Mouse (Mus musculus) liver, postnatal 0 days (tissue): ENCODE measurements at regions not wholly inside any gene's neighbourhood (a gene's known extent, or its start where the extent isn't known, plus 50 kb on each side); places are given as distances from the start of the nearest gene placed in this dataset.

ENCODE experiments used
- ATAC-seq: fragments of 200-750 bp; cut with Nextera tagmentation; 2 replicates; pipeline ENCODE4 v1.8.0; 2017; ENCODE audit warnings: mild to moderate bottlenecking, moderate library complexity
- DNase-seq: peaks from one replicate; pipeline ENCODE4 v3.0.0-alpha.2; 2016
- H3K27ac ChIP-seq: fragments of 300-500 bp; sonication (generic); 2 replicates; pipeline ENCODE4 v1.5.1; 2014; ENCODE audit warnings: antibody characterized with exemption, moderate library complexity, mild to moderate bottlenecking, low read depth
- H3K27me3 ChIP-seq: fragments of 300-500 bp; sonication (generic); 2 replicates; pipeline ENCODE4 v1.6.1; 2014; ENCODE audit warnings: low read length, control low read depth, mixed read lengths; ENCODE audit not compliant: insufficient read depth
- H3K36me3 ChIP-seq: fragments of 300-500 bp; sonication (generic); replicated peaks from 2 replicates; pipeline ENCODE4 v1.6.1; 2014; ENCODE audit warnings: mild to moderate bottlenecking, control low read depth, low read length, moderate library complexity, mixed read lengths; ENCODE audit not compliant: insufficient read depth
- H3K4me1 ChIP-seq: fragments of 300-500 bp; sonication (generic); 2 replicates; pipeline ENCODE4 v1.6.1; 2014; ENCODE audit warnings: antibody characterized with exemption, mild to moderate bottlenecking, control low read depth; ENCODE audit not compliant: insufficient read depth
- H3K4me2 ChIP-seq: fragments of 300-500 bp; sonication (generic); 2 replicates; pipeline ENCODE4 v1.6.1; 2014; ENCODE audit warnings: low read depth, mild to moderate bottlenecking, low read length, moderate library complexity, mixed read lengths
- H3K4me3 ChIP-seq: fragments of 300-500 bp; sonication (generic); 2 replicates; pipeline ENCODE4 v1.5.1; 2014; ENCODE audit warnings: low read depth, low read length
- H3K9ac ChIP-seq: fragments of 300-500 bp; sonication (generic); replicated peaks from 2 replicates; pipeline ENCODE4 v1.6.1; 2014; ENCODE audit warnings: mild to moderate bottlenecking, moderate library complexity
- H3K9me3 ChIP-seq: fragments of 300-500 bp; sonication (generic); 2 replicates; pipeline ENCODE4 v1.6.1; 2016; ENCODE audit warnings: mild to moderate bottlenecking, control low read depth, low read length, mixed read lengths
- CTCF ChIP-seq: sonication (generic); IDR thresholded peaks from 2 replicates; pipeline ENCODE4 v1.5.1; 2016; ENCODE audit warnings: antibody characterized with exemption, low read depth
- EP300 ChIP-seq: IDR thresholded peaks from 2 replicates; pipeline ENCODE4 v1.6.1; 2016; ENCODE audit warnings: antibody characterized with exemption, low read depth, mild to moderate bottlenecking
- whole genome bisulfite sequencing: fragments of 180-500 bp; shearing (Covaris S2); extraction: QIAGEN DNeasy Blood & Tissue Kit; methylation state at CpG from one replicate; pipeline ENCODE4 v1.1.7; 2014; ENCODE audit not compliant: insufficient replicate concordance; 5-methylcytosine and 5-hydroxymethylcytosine counted together

- no peaks in the 10 kb centered on the region for H3K36me3 ChIP-seq
- no peak overlapping the region for H3K27ac ChIP-seq
- H3K27me3 ChIP-seq: no peaks in the 10 kb centered on the region
- DNase-seq: peak; percentile 49
- H3K4me1 ChIP-seq: no peaks in the 10 kb centered on the region
- no peak for ATAC-seq
- WGBS: 55% methylated on average over 4 of the region's 4 CpGs
- TF ChIP-seq EP300 (no peak), CTCF (no peak)
- no peak overlapping the region for H3K9ac ChIP-seq
- no peak overlapping the region for H3K4me2 ChIP-seq
- no peaks in the 10 kb centered on the region for H3K9me3 ChIP-seq
- no peak overlapping the region for H3K4me3 ChIP-seq
Measured at GRCm38 (mm10) chr9:42196552-42196951, 67.5 kb downstream of the Sc5d start.

- 76% methylated on average over 6 of the region's 6 CpGs for WGBS
- Histone ChIP-seq H3K27ac (no peak overlapping the region), H3K9me3 (no peaks in the 10 kb centered on the region), H3K36me3 (no peaks in the 10 kb centered on the region), H3K27me3 (no peaks in the 10 kb centered on the region), H3K4me3 (no peak overlapping the region), H3K4me2 (no peak overlapping the region), H3K4me1 (no peaks in the 10 kb centered on the region), H3K9ac (no peak overlapping the region)
- ATAC-seq: no peak
- no peak for TF ChIP-seq CTCF
- DNase-seq: no peak
Measured at GRCm38 (mm10) chr9:42196110-42196509, 67.9 kb downstream of the Sc5d start.

DNA sequence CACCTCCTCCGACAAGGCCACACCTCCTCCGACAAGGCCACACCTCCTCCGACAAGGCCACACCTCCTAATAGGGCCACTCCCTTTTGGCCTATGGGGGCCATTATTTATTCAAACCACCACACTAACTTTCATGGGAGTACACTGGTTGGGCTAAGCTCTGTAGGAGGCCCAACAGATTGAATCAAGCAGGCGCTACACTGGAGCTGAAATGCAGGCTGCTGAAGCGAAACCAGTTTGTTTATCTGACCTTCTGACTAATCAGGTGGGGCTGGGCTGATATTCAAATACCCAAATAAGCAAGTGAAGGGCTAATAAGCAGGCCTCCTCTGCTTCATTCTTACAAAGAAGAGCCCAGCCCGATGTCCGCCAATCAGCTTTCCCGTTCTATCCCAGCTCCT is 68.4 kb downstream of the Sc5d start:
- TF ChIP-seq CTCF: no peak
- TF ChIP-seq EP300: no peak
- Histone ChIP-seq H3K27me3 (no peaks in the 10 kb centered on the region), H3K4me1 (no peaks in the 10 kb centered on the region), H3K4me2 (no peak overlapping the region), H3K4me3 (no peak overlapping the region), H3K27ac (no peak overlapping the region), H3K9me3 (no peaks in the 10 kb centered on the region), H3K9ac (no peak overlapping the region), H3K36me3 (no peaks in the 10 kb centered on the region)
- DNase-seq (no peak), ATAC-seq (no peak)
- 70% methylated on average over 8 of the region's 8 CpGs for WGBS

GRCm38 (mm10) chr9:42194939-42195338 is 69.1 kb downstream of the Sc5d start:
- Histone ChIP-seq H3K27ac (no peak overlapping the region), H3K36me3 (no peaks in the 10 kb centered on the region), H3K4me2 (no peak overlapping the region), H3K9ac (no peak overlapping the region), H3K27me3 (no peaks in the 10 kb centered on the region), H3K9me3 (no peaks in the 10 kb centered on the region), H3K4me3 (no peak overlapping the region), H3K4me1 (no peaks in the 10 kb centered on the region)
- WGBS: 73% methylated on average over 6 of the region's 6 CpGs
- no peak for TF ChIP-seq EP300
- no peak for TF ChIP-seq CTCF
- ATAC-seq (no peak), DNase-seq (no peak)

GRCm38 (mm10) chr9:42194176-42194575 is 69.9 kb downstream of the Sc5d start:
- Histone ChIP-seq H3K9ac (no peak overlapping the region), H3K36me3 (no peaks in the 10 kb centered on the region), H3K4me1 (no peaks in the 10 kb centered on the region), H3K27ac (no peak overlapping the region), H3K27me3 (no peaks in the 10 kb centered on the region), H3K9me3 (no peaks in the 10 kb centered on the region), H3K4me3 (no peak overlapping the region), H3K4me2 (no peak overlapping the region)
- 64% methylated on average over 2 of the region's 2 CpGs for WGBS
- ATAC-seq (no peak), DNase-seq (no peak)
- no peak for TF ChIP-seq EP300
- TF ChIP-seq CTCF: no peak

GRCm38 (mm10) chr9:42192967-42193733 is 69.1 kb upstream of the Sorl1 start:
- Histone ChIP-seq H3K9me3 (no peaks in the 10 kb centered on the region), H3K27me3 (no peaks in the 10 kb centered on the region), H3K4me1 (no peaks in the 10 kb centered on the region), H3K4me2 (no peak overlapping the region), H3K9ac (no peak overlapping the region), H3K36me3 (no peaks in the 10 kb centered on the region), H3K27ac (no peak overlapping the region), H3K4me3 (no peak overlapping the region)
- no peak for TF ChIP-seq CTCF
- no peak for TF ChIP-seq EP300
- WGBS: 62% methylated on average over 12 of the region's 12 CpGs
- ATAC-seq (no peak), DNase-seq (no peak)
